Mouse (Mus musculus) liver, embryonic 14.5 days (tissue): ENCODE results near the gene Zfp296.

Source experiments
- CTCF ChIP-seq: IDR thresholded peaks from 2 replicates; pipeline ENCODE4 v1.5.1; 2016; ENCODE audit warnings: antibody characterized with exemption, low read depth, control low read depth
- EP300 ChIP-seq: IDR thresholded peaks from 2 replicates; pipeline ENCODE4 v1.6.1; 2016; ENCODE audit warnings: antibody characterized with exemption, low read depth

GRCm38 (mm10) chr7:19554168-19554567, 22.9 kb upstream of the Zfp296 start:
- TF ChIP-seq CTCF (no peak), EP300 (no peak)
